Mouse (Mus musculus) MEL (cell line): ENCODE measurements around the gene Safb2. TPM values are rescaled to one million over a fixed set of nuclear protein-coding genes. Genes with fewer than 3 reads are reported as not detected.
A peak's percentile ranks its signal among the peaks of the same experiment; 100 is the strongest.
"Not testable (repeated sequence)": the region's sequence is repeated elsewhere in the genome, so short reads cannot be mapped to it uniquely, and the experiment has no call there.

ENCODE experiments used
- DNase-seq: peaks from one replicate; pipeline ENCODE4 v3.0.0; 2011; ENCODE audit warnings: low read depth, low spot score
- H3K27ac ChIP-seq: 2 replicates; pipeline ENCODE4 v1.5.1; 2012; ENCODE audit warnings: low read depth, mild to moderate bottlenecking, control low read depth, low read length, moderate library complexity; ENCODE audit not compliant: control insufficient read depth
- H3K27me3 ChIP-seq, 2 experiments: fragments of 150-350 bp in 1 of 2; sonication (generic) in 1 of 2; 2 replicates each; pipeline ENCODE4 v1.6.1; 2012; ENCODE audit warnings: low read length in 2 of 2, mild to moderate bottlenecking in 2 of 2, improper control_type of control experiment in 1 of 2, moderate library complexity in 1 of 2; ENCODE audit not compliant: insufficient read depth in 2 of 2, control insufficient read depth in 1 of 2
- H3K36me3 ChIP-seq, 2 experiments: 2 replicates each; pipeline ENCODE4 v1.6.1; 2012 to 2014; ENCODE audit warnings: low read length in 2 of 2, improper control_type of control experiment in 1 of 2, inconsistent platforms in 1 of 2, mild to moderate bottlenecking in 1 of 2; ENCODE audit not compliant: insufficient read depth in 2 of 2, control insufficient read depth in 1 of 2
- H3K4me1 ChIP-seq, 2 experiments: fragments of 150-350 bp in 1 of 2; sonication (generic) in 1 of 2; 2 replicates each; pipeline ENCODE4 v1.6.1; 2012; ENCODE audit warnings: low read length in 2 of 2, improper control_type of control experiment in 1 of 2, mild to moderate bottlenecking in 1 of 2; ENCODE audit not compliant: insufficient read depth in 2 of 2, control insufficient read depth in 1 of 2
- H3K4me3 ChIP-seq, 2 experiments: fragments of 150-350 bp in 1 of 2; sonication (generic) in 1 of 2; 2 replicates each; pipeline ENCODE4 v1.5.1; 2012; ENCODE audit warnings: low read depth in 2 of 2, low read length in 2 of 2, mild to moderate bottlenecking in 2 of 2, moderate library complexity in 2 of 2, control low read depth in 1 of 2, improper control_type of control experiment in 1 of 2; ENCODE audit not compliant: control insufficient read depth in 1 of 2, insufficient read depth in 1 of 2
- H3K79me2 ChIP-seq: 2 replicates; pipeline ENCODE4 v1.6.1; 2012; ENCODE audit warnings: mild to moderate bottlenecking, low read length, moderate library complexity; ENCODE audit not compliant: control insufficient read depth, poor library complexity, insufficient read depth
- H3K9ac ChIP-seq: 2 replicates; pipeline ENCODE4 v1.6.1; 2012; ENCODE audit warnings: low read depth, mild to moderate bottlenecking, control low read depth, low read length, moderate library complexity; ENCODE audit not compliant: control insufficient read depth, poor library complexity, severe bottlenecking
- H3K9me3 ChIP-seq: fragments of 150-350 bp; sonication (generic); replicated peaks from 2 replicates; pipeline ENCODE4 v1.6.1; 2012; ENCODE audit warnings: mild to moderate bottlenecking, low read length, improper control_type of control experiment, moderate library complexity; ENCODE audit not compliant: insufficient read depth
- CHD1 ChIP-seq: IDR thresholded peaks from 2 replicates; pipeline ENCODE4 v1.6.1; 2012; ENCODE audit warnings: low read depth, mild to moderate bottlenecking, inconsistent platforms, low read length, improper control_type of control experiment
- ELF1 ChIP-seq: IDR thresholded peaks from 2 replicates; pipeline ENCODE4 v1.6.1; 2014; ENCODE audit warnings: low read depth, mild to moderate bottlenecking, inconsistent platforms, low read length, improper control_type of control experiment, moderate library complexity
- EP300 ChIP-seq, 2 experiments: IDR thresholded peaks; 2 replicates each; pipeline ENCODE4 v1.6.1; 2011; ENCODE audit warnings: improper control_type of control experiment in 2 of 2, low read length in 2 of 2, low read depth in 1 of 2, mild to moderate bottlenecking in 1 of 2
- ETS1 ChIP-seq: IDR thresholded peaks from 2 replicates; pipeline ENCODE4 v1.6.1; 2012; ENCODE audit warnings: low read depth, mild to moderate bottlenecking, inconsistent platforms, low read length, improper control_type of control experiment, moderate library complexity
- HCFC1 ChIP-seq: IDR thresholded peaks from 2 replicates; pipeline ENCODE4 v1.6.1; 2012; ENCODE audit warnings: low read depth, mild to moderate bottlenecking, inconsistent platforms, low read length, improper control_type of control experiment, moderate library complexity
- JUND ChIP-seq: IDR thresholded peaks from 2 replicates; pipeline ENCODE4 v1.6.1; 2011; ENCODE audit warnings: low read depth, mild to moderate bottlenecking, improper control_type of control experiment, low read length
- MAX ChIP-seq: IDR thresholded peaks from 2 replicates; pipeline ENCODE4 v1.6.1; 2011; ENCODE audit warnings: low read length, improper control_type of control experiment
- MAZ ChIP-seq: IDR thresholded peaks from 2 replicates; pipeline ENCODE4 v1.6.1; 2012; ENCODE audit warnings: low read depth, mild to moderate bottlenecking, inconsistent platforms, low read length, improper control_type of control experiment
- MEF2A ChIP-seq: IDR thresholded peaks from 2 replicates; pipeline ENCODE4 v1.6.1; 2014; ENCODE audit warnings: low read depth, mild to moderate bottlenecking, inconsistent platforms, low read length, improper control_type of control experiment; ENCODE audit not compliant: poor library complexity, insufficient replicate concordance, severe bottlenecking; ENCODE audit errors: extremely low read depth
- MXI1 ChIP-seq: IDR thresholded peaks from 2 replicates; pipeline ENCODE4 v1.6.1; 2011; ENCODE audit warnings: mild to moderate bottlenecking, low read depth, low read length, improper control_type of control experiment
- MYB ChIP-seq: IDR thresholded peaks from 2 replicates; pipeline ENCODE4 v1.6.1; 2011; ENCODE audit warnings: mild to moderate bottlenecking, low read depth, low read length, improper control_type of control experiment
- MYC ChIP-seq: IDR thresholded peaks from 2 replicates; pipeline ENCODE4 v1.6.1; 2011; ENCODE audit warnings: low read depth, mild to moderate bottlenecking, low read length, improper control_type of control experiment, moderate library complexity
- NELFE ChIP-seq: IDR thresholded peaks from 2 replicates; pipeline ENCODE4 v1.6.1; 2011; ENCODE audit warnings: low read depth, low read length, improper control_type of control experiment
- NRF1 ChIP-seq: IDR thresholded peaks from 2 replicates; pipeline ENCODE4 v1.6.1; 2014; ENCODE audit warnings: low read depth, mild to moderate bottlenecking, inconsistent platforms, low read length, improper control_type of control experiment, moderate library complexity; ENCODE audit not compliant: poor library complexity, insufficient read depth, severe bottlenecking
- POLR2A ChIP-seq, 2 experiments: IDR thresholded peaks; 2 replicates each; pipeline ENCODE4 v1.6.1; 2011 to 2012; ENCODE audit warnings: low read length in 2 of 2, mild to moderate bottlenecking in 2 of 2, control low read depth in 1 of 2, improper control_type of control experiment in 1 of 2, low read depth in 1 of 2, moderate library complexity in 1 of 2; ENCODE audit not compliant: control insufficient read depth in 1 of 2, insufficient read depth in 1 of 2, poor library complexity in 1 of 2
- SIN3A ChIP-seq: IDR thresholded peaks from 2 replicates; pipeline ENCODE4 v1.6.1; 2012; ENCODE audit warnings: low read length, improper control_type of control experiment, inconsistent platforms
- TBP ChIP-seq: IDR thresholded peaks from 2 replicates; pipeline ENCODE4 v1.8.0; 2011; ENCODE audit warnings: low read depth, low read length, improper control_type of control experiment
- USF1 ChIP-seq: IDR thresholded peaks from 2 replicates; pipeline ENCODE4 v1.6.1; 2014; ENCODE audit warnings: low read depth, mild to moderate bottlenecking, inconsistent platforms, low read length, improper control_type of control experiment, moderate library complexity
- polyA plus RNA-seq, 2 experiments: library from polyadenylated mRNA; stranded (reverse) in 1 of 2; unstranded in 1 of 2; fragments of >175 nt in 1 of 2; fragments of >200 nt in 1 of 2; gene quantifications; 2 replicates each; pipeline versions ENCODE4 v1.2.1 to v1.2.4; 2012; ENCODE audit warnings: low replicate concordance in 2 of 2, low read depth in 1 of 2; ENCODE audit not compliant: insufficient read length in 2 of 2, insufficient read depth in 1 of 2, missing spikeins in 1 of 2
- total RNA-seq: library from RNA; depleted of rRNA; stranded (reverse); fragments of 300-350 nt; gene quantifications from 2 replicates; pipeline ENCODE4 v1.2.3, GENCODE M21; 2012

The Safb2 gene
- total and polyA plus RNA-seq, 3 experiments, result 61.6 to 741 (median 217) TPM

DNA sequence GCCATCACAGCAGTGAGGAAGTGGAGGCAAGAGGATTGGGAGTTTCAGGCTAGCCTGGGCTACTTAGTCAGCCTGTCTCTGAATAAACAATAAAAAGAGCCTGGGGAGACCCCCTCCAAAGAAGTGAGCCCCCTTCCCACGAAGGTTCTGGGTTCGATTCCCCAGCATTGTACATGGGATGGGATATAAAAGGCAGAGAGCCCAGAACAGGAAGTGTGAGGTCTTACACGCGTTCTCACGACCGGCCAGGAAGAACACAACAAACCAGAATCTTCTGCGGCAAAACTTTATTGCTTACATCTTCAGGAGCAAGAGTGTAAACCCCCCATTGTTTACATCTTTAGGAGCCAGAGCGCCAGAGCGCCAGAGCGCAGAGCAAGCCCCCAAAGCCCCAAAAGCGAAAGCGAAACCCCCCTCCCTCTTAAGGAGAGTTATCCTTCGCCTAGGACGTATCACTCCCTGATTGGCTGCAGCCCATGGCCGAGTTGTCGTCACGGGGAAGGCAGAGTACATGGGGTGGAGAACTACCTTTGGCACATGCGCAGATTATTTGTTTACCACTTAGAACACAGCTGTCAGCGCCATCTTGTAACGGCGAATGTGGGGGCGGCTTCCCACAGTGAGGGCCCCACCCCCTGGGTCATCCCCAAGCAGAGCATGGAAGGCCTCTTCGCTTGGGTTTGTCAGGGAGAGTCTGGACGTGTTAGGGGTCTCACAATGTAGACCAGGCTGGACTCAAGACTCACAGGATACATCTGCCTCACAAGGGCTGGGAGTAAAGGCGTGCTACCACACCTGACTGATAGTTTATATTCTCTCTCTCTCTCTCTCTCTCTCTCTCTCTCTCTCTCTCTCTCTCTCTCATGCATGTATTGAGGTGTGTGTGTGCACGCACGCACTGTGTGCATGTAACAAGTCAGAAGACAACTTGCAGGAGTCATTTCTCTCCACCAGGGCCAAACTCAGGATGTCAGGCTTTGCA is 45.7 kb upstream of the Safb2 start:
- Histone ChIP-seq H3K79me2 (peaks cover 18% of the 10 kb centered on the region), H3K27ac (peak overlapping the region; percentile 77), H3K9ac (peak overlapping the region; percentile 88), H3K4me3 (peak overlapping the region; percentile 79 to 97), H3K4me1 (peaks cover 2 to 22% of the 10 kb centered on the region in 2 experiments; a peak in 3 of 4 replicates)
- not testable (repeated sequence) for H3K36me3 ChIP-seq, H3K9me3 ChIP-seq, H3K27me3 ChIP-seq
- TF ChIP-seq JUND, result peak; percentile 87; the same call in 1 of the 2 replicates
- 0 out of 2 replicates have a peak, but pooled peaks have one; percentile 5 for TF ChIP-seq USF1
- 0 out of 4 replicates have a peak, but pooled peaks of 1 of the 2 experiments have one; percentile 33 for TF ChIP-seq EP300 (IDR thresholded peaks at IDR 0.05; ENCODE audit: low read depth in 1 of 2, low read length in 2 of 2)
- peak; percentile 82 for TF ChIP-seq MAZ
- peak; percentile 54 for TF ChIP-seq NELFE
- TF ChIP-seq SIN3A, result peak; percentile 92
- peak; percentile 60 for TF ChIP-seq MYB
- peak; percentile 68 for TF ChIP-seq TBP
- TF ChIP-seq ETS1, result peak; percentile 89
- peak; percentile 85 for TF ChIP-seq MXI1
- peak; percentile 68 for TF ChIP-seq MYC
- peak; percentile 79 for TF ChIP-seq HCFC1
- TF ChIP-seq MAX, result peak; percentile 73
- peak; percentile 67; the same call in 1 of the 2 replicates for TF ChIP-seq ELF1
- peak; percentile 56 for TF ChIP-seq NRF1
- TF ChIP-seq POLR2A (IDR thresholded peaks at IDR 0.05; ENCODE audit: control insufficient read depth in 1 of 2, insufficient read depth in 1 of 2, low read depth in 1 of 2, low read length in 2 of 2, poor library complexity in 1 of 2), result peak in 1 of 2 experiments; percentile 61; a peak in 1 of 4 replicates
- peak; percentile 88 for DNase-seq

DNA sequence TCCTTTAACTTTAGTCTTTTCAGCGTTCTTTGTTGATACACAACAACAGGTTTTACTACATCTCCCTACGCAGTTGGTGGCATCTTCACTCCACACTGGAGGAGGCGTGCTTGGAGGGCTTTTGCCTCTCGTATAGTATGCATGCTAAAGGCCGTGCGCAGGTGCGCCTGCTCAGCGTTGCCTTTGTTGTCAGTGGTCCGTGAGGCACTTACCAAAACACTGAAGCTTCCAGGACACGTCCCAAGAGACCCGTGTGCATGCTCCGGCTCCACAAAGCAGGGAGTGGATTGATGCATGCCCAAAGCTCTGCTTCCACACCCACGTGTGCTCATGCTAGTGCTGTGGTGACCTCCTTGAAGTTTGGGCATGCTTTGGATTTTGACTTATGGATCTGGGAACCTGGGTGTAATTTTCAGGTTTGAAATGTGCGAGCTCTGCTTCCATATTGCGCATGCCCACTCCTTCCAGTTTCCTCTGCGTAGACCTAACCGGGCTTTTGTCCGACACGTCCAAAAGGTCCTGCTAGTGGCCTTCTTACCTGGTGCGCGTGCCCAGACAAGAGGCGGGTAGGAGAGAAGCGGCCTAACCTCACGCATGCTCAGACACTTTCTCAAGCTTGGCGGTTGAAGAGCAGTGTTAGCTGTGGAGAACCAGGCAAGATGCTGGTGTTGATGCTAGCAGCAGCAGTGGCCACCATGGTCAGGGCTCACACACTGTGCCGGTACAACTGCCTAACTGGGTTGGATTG is 43.3 kb upstream of the Safb2 start, which contains the start of gene Catsperd:
Catsperd (plus strand) TSS at position 614 of the 748 bp plus-strand sequence.
- TF ChIP-seq CHD1 (no peak), NRF1 (peak; percentile 59), SIN3A (0 out of 2 replicates have a peak, but pooled peaks have one; percentile 72), ELF1 (no peak), MEF2A (no peak), MXI1 (peak; percentile 61)
- TF ChIP-seq, all 39 proteins: peak for 3
- Histone ChIP-seq H3K27ac (peak within 1 kb of the TSS; percentile 47), H3K9ac (peak within 1 kb of the TSS; percentile 50), H3K4me1 (peaks cover 10 to 37% of the 10 kb centered on the region in 2 experiments; a peak in 3 of 4 replicates), H3K36me3 (peaks cover 19 to 21% of the 10 kb centered on the region in 2 experiments), H3K9me3 (no peaks in the 10 kb centered on the region), H3K79me2 (peaks cover 40% of the 10 kb centered on the region), H3K4me3 (peak within 1 kb of the TSS; percentile 91 to 92), H3K27me3 (no peaks in the 10 kb centered on the region)
- no peak for DNase-seq
